Mouse (Mus musculus) small intestine, adult 2 months (tissue): ENCODE data around the gene Sos2. TPM values are rescaled to one million over a fixed set of nuclear protein-coding genes. Genes with fewer than 3 reads are reported as not detected.

Experiments
- H3K27ac ChIP-seq: fragments of 200-500 bp; 2 replicates; pipeline ENCODE4 v1.5.1; 2012; ENCODE audit warnings: low read depth, low read length, control low read depth, inconsistent platforms; ENCODE audit not compliant: insufficient read depth
- H3K27me3 ChIP-seq: fragments of 200-500 bp; 2 replicates; pipeline ENCODE4 v1.6.1; 2012; ENCODE audit warnings: mild to moderate bottlenecking, moderate library complexity, low read length, inconsistent platforms; ENCODE audit not compliant: control insufficient read depth, insufficient read depth
- H3K36me3 ChIP-seq: fragments of 200-500 bp; 2 replicates; pipeline ENCODE4 v1.6.1; 2012; ENCODE audit warnings: mild to moderate bottlenecking, low read length, control low read depth, inconsistent platforms; ENCODE audit not compliant: control insufficient read depth, insufficient read depth
- H3K4me1 ChIP-seq: fragments of 200-500 bp; 2 replicates; pipeline ENCODE4 v1.6.1; 2012; ENCODE audit warnings: low read length, inconsistent platforms, mixed read lengths; ENCODE audit not compliant: control insufficient read depth, insufficient read depth, insufficient read length
- H3K4me3 ChIP-seq: fragments of 200-500 bp; 2 replicates; pipeline ENCODE4 v1.5.1; 2012; ENCODE audit warnings: low read depth, mild to moderate bottlenecking, control low read depth, inconsistent platforms, low read length, moderate library complexity
- CTCF ChIP-seq: fragments of 200-500 bp; IDR thresholded peaks from 2 replicates; pipeline ENCODE4 v1.5.1; 2012; ENCODE audit warnings: low read depth, mild to moderate bottlenecking, control low read depth, inconsistent platforms, low read length, moderate library complexity, mixed read lengths; ENCODE audit not compliant: insufficient replicate concordance, insufficient read length; ENCODE audit errors: extremely low read depth
- POLR2A ChIP-seq: fragments of 200-500 bp; IDR thresholded peaks from 2 replicates; pipeline ENCODE4 v1.6.1; 2012; ENCODE audit warnings: low read depth, mild to moderate bottlenecking, control low read depth, inconsistent platforms, low read length, moderate library complexity
- WGBS: fragments of 180-500 bp; shearing (Covaris S2); methylation state at CpG from one replicate; pipeline ENCODE4 v1.1.7; 2018; 5-methylcytosine and 5-hydroxymethylcytosine counted together
- polyA plus RNA-seq: library from polyadenylated mRNA; depleted of rRNA; stranded (reverse); fragments of >200 nt; gene quantifications from 2 replicates; pipeline ENCODE4 v1.2.3, GENCODE M21; 2012

The Sos2 gene
- polyA plus RNA-seq, 1 experiment = 12.0 TPM

DNA sequence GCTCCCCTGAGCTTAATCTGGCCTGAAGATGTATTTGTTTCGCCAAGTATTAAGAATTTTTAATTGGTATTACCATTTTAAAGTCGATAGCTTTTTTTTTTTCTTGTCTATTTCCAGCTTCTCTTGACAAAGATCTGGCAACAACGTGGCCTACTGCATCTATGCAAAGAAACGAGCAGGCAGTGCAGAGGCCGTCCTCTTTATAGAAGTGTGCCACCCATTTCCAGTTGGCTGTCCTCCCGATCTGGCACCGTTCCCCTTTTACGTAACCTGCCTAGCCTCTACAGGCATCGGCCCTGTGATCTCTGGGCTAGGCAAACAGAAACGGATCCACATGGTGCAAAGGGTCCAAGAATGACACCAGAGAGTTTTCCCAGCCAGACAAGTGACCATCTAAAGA lies 1.9 kb upstream of the Sos2 start:
- 10% methylated on average over 10 of the region's 10 CpGs for WGBS
- Histone ChIP-seq H3K27me3 (no peaks in the 10 kb centered on the region), H3K4me1 (peaks cover 4% of the 10 kb centered on the region; the same call in 1 of the 2 replicates), H3K4me3 (no peak overlapping the region), H3K27ac (no peak overlapping the region), H3K36me3 (no peaks in the 10 kb centered on the region)
- TF ChIP-seq CTCF (no peak), POLR2A (no peak; the same call in 1 of the 2 replicates)

GRCm38 (mm10) chr12:69682788-69683419 lies 1.3 kb upstream of the Sos2 start:
- TF ChIP-seq CTCF = no peak
- no peak for TF ChIP-seq POLR2A
- no peaks in the 10 kb centered on the region for H3K36me3 ChIP-seq
- peaks cover 2% of the 10 kb centered on the region; the same call in 1 of the 2 replicates for H3K4me1 ChIP-seq
- no peaks in the 10 kb centered on the region for H3K27me3 ChIP-seq
- peak overlapping the region; percentile 41 for H3K4me3 ChIP-seq
- H3K27ac ChIP-seq = peak overlapping the region; percentile 68
- WGBS = 21% methylated on average over 14 of the region's 14 CpGs

DNA sequence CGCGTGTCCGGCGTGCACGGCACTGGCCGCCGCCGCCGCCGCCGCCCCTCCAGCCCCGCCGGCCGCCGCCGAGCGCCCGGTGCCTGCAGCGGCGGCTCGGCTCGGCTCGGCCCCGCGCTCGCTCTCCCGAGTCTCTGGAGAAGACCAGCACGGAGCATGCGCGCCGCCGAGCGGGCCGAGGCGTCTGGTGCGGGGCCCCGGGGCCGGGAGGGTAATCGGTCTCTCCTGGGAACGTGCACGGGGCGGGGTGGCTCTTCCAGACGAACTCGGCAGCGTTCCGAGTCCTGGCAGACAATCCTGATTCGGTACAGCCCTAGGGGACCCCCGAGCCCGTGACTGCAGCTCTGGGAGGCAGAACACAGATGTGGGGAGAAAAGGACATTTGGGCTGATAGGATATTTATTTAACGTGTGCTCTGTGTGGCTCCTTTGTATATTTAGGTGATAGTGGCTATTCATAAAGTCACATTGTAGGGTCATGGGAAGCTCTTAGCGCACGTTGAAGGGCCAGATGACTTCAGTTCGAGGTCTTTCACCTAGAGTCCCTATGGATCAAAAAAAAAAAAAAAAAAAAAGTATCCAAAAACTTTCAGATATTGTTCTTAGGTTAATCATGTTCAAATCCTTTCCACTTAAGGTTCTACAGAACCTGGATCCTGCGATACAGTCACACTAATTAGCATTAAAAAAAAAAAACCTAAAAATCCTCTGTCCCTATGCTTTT lies 574 bp upstream of the Sos2 start:
- WGBS = 2% methylated on average over 54 of the region's 54 CpGs
- H3K27ac ChIP-seq = peak overlapping the region; percentile 90
- H3K4me1 ChIP-seq = peaks cover 2% of the 10 kb centered on the region; the same call in 1 of the 2 replicates
- TF ChIP-seq CTCF = no peak
- peak; percentile 54; the same call in 1 of the 2 replicates for TF ChIP-seq POLR2A
- peak overlapping the region; percentile 95 for H3K4me3 ChIP-seq
- H3K36me3 ChIP-seq = no peaks in the 10 kb centered on the region
- no peaks in the 10 kb centered on the region for H3K27me3 ChIP-seq

GRCm38 (mm10) chr12:69680635-69681565 lies 752 bp downstream of the Sos2 start:
- TF ChIP-seq CTCF (no peak), POLR2A (no peak)
- Histone ChIP-seq H3K4me3 (peak overlapping the region; percentile 95), H3K27me3 (no peaks in the 10 kb centered on the region), H3K4me1 (peaks cover 2% of the 10 kb centered on the region; the same call in 1 of the 2 replicates), H3K27ac (peak overlapping the region; percentile 90), H3K36me3 (no peaks in the 10 kb centered on the region)
- under 1% methylated on average over 56 of the region's 56 CpGs for WGBS

DNA sequence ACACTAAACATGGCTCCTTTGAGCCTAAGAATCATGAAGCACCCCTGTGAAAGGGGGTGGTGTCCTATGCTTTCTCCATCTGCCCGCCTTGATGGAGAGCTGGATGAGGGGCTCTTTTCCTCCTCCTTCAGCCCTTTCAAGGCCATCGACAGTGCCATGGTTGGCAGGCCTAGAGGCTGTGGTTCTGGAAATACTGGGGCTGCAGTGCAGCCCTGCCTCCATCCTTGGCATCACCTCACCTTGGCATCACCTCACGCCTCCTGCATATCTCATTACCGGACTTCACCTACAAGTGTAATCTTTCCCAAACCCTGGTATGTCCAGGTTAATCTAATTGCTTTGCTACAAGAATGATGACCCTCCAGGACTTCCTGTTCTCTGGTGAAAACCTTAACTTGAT lies 5.5 kb downstream of the Sos2 start:
- TF ChIP-seq CTCF = no peak
- Histone ChIP-seq H3K27me3 (no peaks in the 10 kb centered on the region), H3K4me3 (no peak overlapping the region), H3K27ac (no peak overlapping the region), H3K36me3 (no peaks in the 10 kb centered on the region; the same call in 1 of the 2 replicates), H3K4me1 (peaks cover 2% of the 10 kb centered on the region; the same call in 1 of the 2 replicates)
- WGBS = 77% methylated on average over 4 of the region's 4 CpGs

DNA sequence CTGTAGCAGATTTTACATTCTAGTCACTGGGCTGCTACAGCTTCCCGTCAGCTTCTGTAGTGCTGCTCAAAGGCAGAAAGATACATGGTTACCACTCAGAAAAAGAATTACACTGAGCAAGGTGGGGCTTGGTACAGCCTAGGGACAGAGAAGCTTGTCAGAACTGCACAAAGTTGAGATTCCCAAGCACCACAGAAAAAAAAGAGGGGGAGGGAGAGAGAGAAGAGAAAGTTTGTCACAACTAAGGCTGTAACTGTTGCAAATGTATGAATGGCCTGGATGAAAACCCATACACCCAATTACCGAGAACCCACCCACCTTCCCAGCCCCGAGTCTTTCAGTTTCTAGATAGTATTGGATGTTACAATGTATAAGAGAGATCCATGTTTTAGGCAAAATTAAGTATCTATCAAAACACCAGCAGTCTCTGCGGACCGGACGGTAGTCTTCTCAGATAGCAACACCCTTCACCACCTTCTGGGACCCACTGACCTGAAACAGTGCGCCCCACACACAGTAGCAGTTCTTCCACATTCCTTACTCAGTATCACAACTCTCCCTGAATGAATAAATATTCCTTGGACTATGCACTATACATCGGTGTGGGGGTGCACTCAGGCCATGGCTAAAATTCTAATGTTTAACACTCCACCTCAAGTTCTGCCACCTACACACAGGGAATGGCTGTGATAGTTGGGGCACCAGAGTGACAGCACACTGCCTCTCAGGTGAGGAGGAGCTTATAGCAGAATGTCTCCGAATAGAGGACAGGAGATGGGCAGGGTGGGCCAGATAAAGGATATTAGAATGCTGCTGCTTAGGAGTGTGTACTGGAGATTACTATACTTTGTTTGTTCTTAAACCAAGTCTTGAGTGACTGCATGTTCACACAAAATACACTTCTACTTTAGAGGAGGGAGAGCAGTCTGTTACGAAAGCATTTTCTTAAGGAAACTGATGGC lies 6.8 kb downstream of the Sos2 start:
- TF ChIP-seq POLR2A = no peak
- WGBS = 77% methylated on average over 10 of the region's 10 CpGs
- H3K36me3 ChIP-seq = no peaks in the 10 kb centered on the region; the same call in 1 of the 2 replicates
- H3K4me3 ChIP-seq = no peak overlapping the region
- no peaks in the 10 kb centered on the region for H3K27me3 ChIP-seq
- H3K4me1 ChIP-seq = peaks cover 2% of the 10 kb centered on the region; the same call in 1 of the 2 replicates
- no peak overlapping the region for H3K27ac ChIP-seq
